Mouse (Mus musculus) stomach, postnatal 0 days (tissue): ENCODE measurements at regions not wholly inside any gene's neighbourhood (a gene's known extent, or its start where the extent isn't known, plus 50 kb on each side); places are given as distances from the start of the nearest gene placed in this dataset.
"Not testable (repeated sequence)": the region's sequence is repeated elsewhere in the genome, so short reads cannot be mapped to it uniquely, and the experiment has no call there.

Source experiments
- ATAC-seq: fragments of 200-750 bp; cut with Nextera tagmentation; 2 replicates; pipeline ENCODE4 v1.8.0; 2017; ENCODE audit not compliant: low FRiP score, low TSS enrichment
- DNase-seq: peaks from one replicate; pipeline ENCODE4 v3.0.0-alpha.2; 2016; ENCODE audit warnings: low spot score
- H3K27ac ChIP-seq: fragments of 300-500 bp; sonication (generic); replicated peaks from 2 replicates; pipeline ENCODE4 v1.5.1; 2014; ENCODE audit warnings: mild to moderate bottlenecking, control low read depth
- H3K27me3 ChIP-seq: fragments of 300-500 bp; sonication (generic); 2 replicates; pipeline ENCODE4 v1.6.1; 2014; ENCODE audit warnings: low read length; ENCODE audit not compliant: control insufficient read depth, insufficient read depth
- H3K36me3 ChIP-seq: fragments of 300-500 bp; sonication (generic); 2 replicates; pipeline ENCODE4 v1.6.1; 2014; ENCODE audit warnings: low read length, mixed read lengths; ENCODE audit not compliant: control insufficient read depth, insufficient read depth
- H3K4me1 ChIP-seq: fragments of 300-500 bp; sonication (generic); replicated peaks from 2 replicates; pipeline ENCODE4 v1.6.1; 2014; ENCODE audit warnings: antibody characterized with exemption; ENCODE audit not compliant: control insufficient read depth, insufficient read depth
- H3K4me2 ChIP-seq: fragments of 300-500 bp; sonication (generic); replicated peaks from 2 replicates; pipeline ENCODE4 v1.6.1; 2014; ENCODE audit warnings: low read depth, mild to moderate bottlenecking, control low read depth, moderate library complexity
- H3K4me3 ChIP-seq: fragments of 300-500 bp; sonication (generic); 2 replicates; pipeline ENCODE4 v1.5.1; 2014; ENCODE audit warnings: low read depth, low read length, control low read depth
- H3K9ac ChIP-seq: fragments of 300-500 bp; sonication (generic); 2 replicates; pipeline ENCODE4 v1.6.1; 2014; ENCODE audit warnings: mild to moderate bottlenecking, low read length, control low read depth, mixed read lengths
- H3K9me3 ChIP-seq: fragments of 300-500 bp; sonication (generic); 2 replicates; pipeline ENCODE4 v1.6.1; 2016; ENCODE audit warnings: low read length; ENCODE audit not compliant: control insufficient read depth
- CTCF ChIP-seq: IDR thresholded peaks from 2 replicates; pipeline ENCODE4 v1.5.1; 2016; ENCODE audit warnings: antibody characterized with exemption, low read depth, mild to moderate bottlenecking, moderate library complexity
- EP300 ChIP-seq: optimal IDR thresholded peaks from 2 replicates; pipeline ENCODE3; 2016; ENCODE audit warnings: antibody characterized with exemption
- WGBS: fragments of 180-500 bp; shearing (Covaris S2); extraction: QIAGEN DNeasy Blood & Tissue Kit; methylation state at CpG from one replicate; pipeline ENCODE4 v1.1.7; 2014; 5-methylcytosine and 5-hydroxymethylcytosine counted together

DNA sequence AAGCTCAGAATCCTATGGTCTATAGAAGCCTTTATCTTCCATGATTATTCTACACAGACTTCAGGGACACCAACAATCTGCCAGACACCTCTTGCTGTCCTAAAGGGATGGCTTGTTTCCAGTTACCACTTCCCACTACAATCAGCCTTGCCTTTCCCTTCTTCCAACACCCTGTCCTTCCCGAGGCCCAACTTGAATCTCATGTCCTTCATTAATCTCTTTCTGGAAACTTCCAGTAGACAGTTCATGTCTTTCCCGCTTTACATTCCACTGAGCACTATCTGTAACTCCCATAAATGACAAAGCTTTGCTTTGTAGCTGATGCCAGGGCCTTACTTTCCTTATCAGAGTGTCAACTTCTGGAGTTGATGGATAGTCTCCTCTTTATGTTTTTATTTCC is 138.5 kb downstream of the Rdh14 start:
- no peak for TF ChIP-seq CTCF
- no peak for TF ChIP-seq EP300
- H3K4me2 ChIP-seq: no peak overlapping the region
- no peaks in the 10 kb centered on the region for H3K4me1 ChIP-seq
- H3K9me3 ChIP-seq: no peaks in the 10 kb centered on the region
- H3K9ac ChIP-seq: no peak overlapping the region
- no peaks in the 10 kb centered on the region for H3K36me3 ChIP-seq
- DNase-seq (no peak), ATAC-seq (no peak)
- H3K4me3 ChIP-seq: no peak overlapping the region
- WGBS: 50% methylated on average over 2 of the region's 2 CpGs
- no peaks in the 10 kb centered on the region for H3K27me3 ChIP-seq
- H3K27ac ChIP-seq: no peak overlapping the region

GRCm38 (mm10) chr12:10530996-10531395 is 140.4 kb downstream of the Rdh14 start:
- WGBS: 69% methylated on average over 3 of the region's 3 CpGs
- H3K4me3 ChIP-seq: no peak overlapping the region
- no peak for TF ChIP-seq CTCF
- no peak for TF ChIP-seq EP300
- DNase-seq (no peak), ATAC-seq (no peak)
- no peaks in the 10 kb centered on the region for H3K4me1 ChIP-seq
- H3K27ac ChIP-seq: no peak overlapping the region
- no peak overlapping the region for H3K4me2 ChIP-seq
- no peaks in the 10 kb centered on the region for H3K9me3 ChIP-seq
- no peaks in the 10 kb centered on the region for H3K36me3 ChIP-seq
- H3K9ac ChIP-seq: no peak overlapping the region
- no peaks in the 10 kb centered on the region for H3K27me3 ChIP-seq

- H3K9ac ChIP-seq: no peak overlapping the region
- H3K27me3 ChIP-seq: no peaks in the 10 kb centered on the region
- no peak overlapping the region for H3K4me3 ChIP-seq
- H3K4me1 ChIP-seq: no peaks in the 10 kb centered on the region
- H3K4me2 ChIP-seq: no peak overlapping the region
- no peak overlapping the region for H3K27ac ChIP-seq
- DNase-seq: no peak
- H3K9me3 ChIP-seq: no peaks in the 10 kb centered on the region
- TF ChIP-seq CTCF: no peak
- no peak for TF ChIP-seq EP300
- WGBS: 83% methylated on average over 6 of the region's 6 CpGs
- no peak for ATAC-seq
- H3K36me3 ChIP-seq: no peaks in the 10 kb centered on the region
Measured at GRCm38 (mm10) chr12:10533971-10534370, 143.4 kb downstream of the Rdh14 start.

DNA sequence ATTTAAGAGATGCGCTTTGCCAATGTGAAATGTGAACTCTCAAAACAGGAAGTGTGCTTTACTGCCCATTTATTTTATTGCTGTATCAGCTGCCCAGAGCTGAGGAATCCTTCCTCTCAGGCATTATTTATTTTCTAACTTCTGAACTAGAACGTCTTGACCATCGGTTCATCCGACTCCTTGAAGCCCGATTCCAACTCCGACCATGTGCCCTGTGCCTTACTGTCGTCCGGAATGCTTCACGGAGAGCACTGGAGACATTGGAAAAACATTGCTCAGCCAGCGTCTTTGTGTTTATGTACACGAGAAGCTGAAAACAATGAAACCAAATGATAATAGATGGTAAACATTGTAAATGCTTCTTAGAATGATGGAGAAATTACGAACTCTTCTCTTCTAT is 145.7 kb downstream of the Rdh14 start:
- TF ChIP-seq EP300: no peak
- TF ChIP-seq CTCF: no peak
- H3K4me1 ChIP-seq: no peaks in the 10 kb centered on the region
- no peak overlapping the region for H3K4me2 ChIP-seq
- no peak overlapping the region for H3K4me3 ChIP-seq
- ATAC-seq: no peak
- WGBS: 64% methylated on average over 12 of the region's 12 CpGs
- H3K27ac ChIP-seq: no peak overlapping the region
- no peaks in the 10 kb centered on the region for H3K36me3 ChIP-seq
- H3K9ac ChIP-seq: no peak overlapping the region
- no peaks in the 10 kb centered on the region for H3K27me3 ChIP-seq
- H3K9me3 ChIP-seq: no peaks in the 10 kb centered on the region
- no peak for DNase-seq

- TF ChIP-seq EP300 (no peak), CTCF (peak; percentile 95)
- Histone ChIP-seq H3K9me3 (no peaks in the 10 kb centered on the region), H3K4me2 (no peak overlapping the region), H3K27ac (no peak overlapping the region), H3K36me3 (no peaks in the 10 kb centered on the region), H3K27me3 (no peaks in the 10 kb centered on the region), H3K9ac (no peak overlapping the region), H3K4me3 (no peak overlapping the region), H3K4me1 (no peaks in the 10 kb centered on the region)
- ATAC-seq (0 out of 2 replicates have a peak, but pooled peaks have one; percentile 45), DNase-seq (peak; percentile 75)
- 3% methylated on average over 4 of the region's 4 CpGs for WGBS
Measured at GRCm38 (mm10) chr12:10537069-10537468, 146.5 kb downstream of the Rdh14 start.

DNA sequence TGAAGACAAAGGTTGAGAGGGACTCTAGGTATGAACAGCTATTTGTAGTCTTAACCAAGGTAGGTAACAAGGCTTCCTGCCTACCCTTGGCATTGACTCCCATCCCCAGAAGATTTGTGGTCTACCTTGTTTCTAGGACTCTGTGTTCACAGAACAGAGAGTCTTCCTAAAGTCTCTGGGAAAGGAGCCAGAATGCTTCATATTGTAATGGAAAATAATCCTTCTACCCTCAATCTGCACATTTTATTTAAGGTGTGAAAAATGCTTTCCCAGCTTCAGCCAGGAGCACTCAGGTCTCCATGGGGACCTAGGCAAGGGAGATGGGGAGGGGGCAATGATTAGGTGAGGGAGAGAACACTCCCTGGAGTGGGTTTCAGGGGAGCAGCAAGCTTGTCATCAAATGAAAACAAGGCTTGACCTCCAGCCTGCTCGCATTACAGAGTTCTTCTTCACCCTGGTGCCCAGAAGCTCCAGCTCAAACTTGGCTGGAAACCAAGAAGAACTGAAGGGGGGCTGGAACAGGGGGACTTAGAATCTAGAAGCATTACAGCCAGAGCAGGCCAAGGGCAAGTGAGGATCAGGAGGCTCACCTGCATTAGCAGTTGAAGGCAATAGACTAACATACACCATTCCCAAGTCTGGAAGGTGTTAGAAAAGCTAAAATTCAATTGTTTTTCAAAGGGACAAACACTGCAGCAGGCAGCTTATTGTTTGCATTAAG is 159.1 kb downstream of the Rdh14 start:
- DNase-seq: no peak
- 24% methylated on average over 1 of the region's 1 CpGs for WGBS
- TF ChIP-seq CTCF (no peak), EP300 (no peak)

GRCm38 (mm10) chr12:10554701-10555100 is 164.1 kb downstream of the Rdh14 start:
- H3K4me2 ChIP-seq, DNase-seq, H3K9ac ChIP-seq, H3K4me3 ChIP-seq, ATAC-seq, H3K9me3 ChIP-seq, H3K27ac ChIP-seq, H3K27me3 ChIP-seq, H3K36me3 ChIP-seq, H3K4me1 ChIP-seq: not testable (repeated sequence)
- WGBS: 91% methylated on average over 1 of the region's 1 CpGs

More for the DNA sequence above, 159.1 kb downstream of the Rdh14 start:
- Histone ChIP-seq H3K9me3 (no peaks in the 10 kb centered on the region), H3K4me3 (no peak overlapping the region), H3K36me3 (no peaks in the 10 kb centered on the region), H3K27ac (no peak overlapping the region), H3K4me1 (no peaks in the 10 kb centered on the region), H3K27me3 (no peaks in the 10 kb centered on the region), H3K9ac (no peak overlapping the region), H3K4me2 (no peak overlapping the region)
- no peak for ATAC-seq
